Mouse (Mus musculus): ENCODE results near the gene Epsti1.

GRCm38 (mm10) chr14:77942235-77942634, 38.2 kb downstream of the Epsti1 start:
- TF ChIP-seq CTCF (IDR thresholded peaks at IDR 0.05; ENCODE audit: extremely low read depth, insufficient read length, insufficient replicate concordance, low read depth, low read length), result no peak
- no peak for TF ChIP-seq POLR2A (IDR thresholded peaks at IDR 0.05; ENCODE audit: low read depth, low read length)

Measured in small intestine, adult 2 months (tissue).